Mouse (Mus musculus): ENCODE data around the gene Usp20. TPM values are rescaled to one million over a fixed set of nuclear protein-coding genes. Genes with fewer than 3 reads are reported as not detected.

Gene Usp20
- polyA plus RNA-seq, 1 experiment from 2014 or later = 12.4 TPM

DNA sequence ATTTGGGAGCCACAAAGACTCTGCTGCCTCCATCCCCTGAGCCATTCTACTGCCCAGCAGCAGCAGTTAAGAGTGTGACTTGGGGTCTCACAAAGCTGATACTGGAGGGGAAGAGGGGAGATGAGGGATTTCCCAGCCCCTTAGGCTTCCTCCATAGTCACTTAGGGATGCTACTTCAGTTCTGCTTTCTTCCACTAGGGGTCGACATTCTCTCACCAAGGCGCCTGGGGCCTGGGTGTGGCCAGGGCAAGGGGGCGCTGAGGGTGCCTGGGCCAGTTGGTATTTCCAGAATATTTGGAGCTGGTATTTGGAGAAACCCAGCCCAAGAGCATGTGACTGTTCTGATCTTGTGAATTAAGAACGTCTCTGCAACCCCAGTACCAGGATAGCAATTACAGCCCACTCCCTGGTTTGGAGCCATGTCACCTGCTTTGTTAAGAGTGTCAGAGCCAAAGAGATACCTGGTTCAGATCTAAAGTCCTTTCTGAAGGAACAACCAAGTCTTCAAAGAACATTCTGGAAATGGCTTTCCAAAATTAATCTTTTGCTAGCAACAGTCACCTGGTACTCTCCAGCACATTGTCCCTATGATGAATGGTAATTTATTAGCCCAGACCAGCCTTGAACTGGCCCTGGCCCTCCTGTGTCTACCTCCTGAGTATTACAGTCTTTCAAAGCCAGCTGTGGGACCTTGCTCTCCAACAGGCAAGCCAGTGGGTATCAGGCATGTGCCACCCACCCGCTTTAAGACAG, 42.7 kb downstream of the Usp20 start:
- H3K4me3 ChIP-seq (ENCODE audit: low read depth, low read length) = no peak overlapping the region
- no peak overlapping the region for H3K9ac ChIP-seq
- no peak overlapping the region for H3K27ac ChIP-seq (ENCODE audit: low read depth)
- TF ChIP-seq CTCF (IDR thresholded peaks at IDR 0.05; ENCODE audit: low read depth) = peak; percentile 97
- H3K36me3 ChIP-seq (ENCODE audit: insufficient read depth) = peaks cover 12% of the 10 kb centered on the region; the same call in 1 of the 2 replicates
- 25% methylated on average over 5 of the region's 5 CpGs for WGBS
- H3K4me1 ChIP-seq (ENCODE audit: insufficient read depth) = no peaks in the 10 kb centered on the region
- no peak overlapping the region for H3K4me2 ChIP-seq
- ATAC-seq (ENCODE audit: insufficient read depth) = peak; percentile 28; the same call in 1 of the 2 replicates
- H3K27me3 ChIP-seq (ENCODE audit: insufficient read depth, low read length) = no peaks in the 10 kb centered on the region
- H3K9me3 ChIP-seq (ENCODE audit: low read depth, low read length) = no peaks in the 10 kb centered on the region
- peak; percentile 87 for DNase-seq

DNA sequence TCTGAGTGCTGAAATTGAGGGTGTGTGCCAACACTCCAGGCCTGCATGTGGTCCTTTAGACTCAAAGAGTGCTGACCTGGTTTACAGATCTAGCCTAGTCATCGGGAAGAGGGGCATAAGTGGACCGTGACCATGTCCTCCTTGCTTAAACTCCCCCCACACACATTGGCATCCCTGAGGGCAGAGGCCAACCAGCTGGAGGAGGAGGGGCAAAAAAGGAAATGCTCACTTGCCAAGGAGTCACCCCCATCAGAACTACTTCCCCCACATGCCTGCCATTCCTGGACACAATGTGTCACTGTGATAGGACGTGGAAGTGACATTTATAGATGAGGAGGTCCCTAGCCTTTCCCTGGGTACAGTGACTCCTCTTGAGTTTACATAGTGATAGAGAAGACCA, 43.4 kb downstream of the Usp20 start:
- Histone ChIP-seq H3K36me3 (ENCODE audit: insufficient read depth) (peaks cover 18% of the 10 kb centered on the region), H3K9ac (no peak overlapping the region), H3K27ac (ENCODE audit: low read depth) (no peak overlapping the region), H3K9me3 (ENCODE audit: low read depth, low read length) (no peaks in the 10 kb centered on the region), H3K4me1 (ENCODE audit: insufficient read depth) (no peaks in the 10 kb centered on the region), H3K4me3 (ENCODE audit: low read depth, low read length) (no peak overlapping the region), H3K4me2 (no peak overlapping the region), H3K27me3 (ENCODE audit: insufficient read depth, low read length) (no peaks in the 10 kb centered on the region)
- no peak for DNase-seq
- no peak for TF ChIP-seq CTCF (IDR thresholded peaks at IDR 0.05; ENCODE audit: low read depth)
- WGBS = 68% methylated on average over 3 of the region's 3 CpGs
- no peak; the same call in 1 of the 2 replicates for ATAC-seq (ENCODE audit: insufficient read depth)

DNA sequence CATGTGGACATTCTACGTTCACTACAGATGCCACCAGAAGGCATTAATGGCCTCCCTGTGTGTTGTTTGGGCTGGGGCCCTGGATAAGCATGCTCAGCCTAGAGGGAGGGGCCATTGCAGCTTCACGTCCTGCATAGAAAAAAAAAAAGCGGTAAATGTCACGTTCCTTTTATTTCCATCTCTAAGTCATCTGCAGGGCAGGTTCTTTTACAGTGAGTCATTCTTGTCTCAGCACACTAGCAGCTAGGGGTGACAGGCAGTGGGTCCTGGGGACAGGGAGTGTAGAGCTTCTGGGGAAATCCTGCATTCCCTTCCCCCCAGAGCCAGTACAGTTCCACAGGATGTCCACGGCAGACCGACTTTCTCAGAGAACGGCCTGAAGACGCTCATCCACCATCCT, 44.6 kb downstream of the Usp20 start:
- Histone ChIP-seq H3K4me1 (ENCODE audit: insufficient read depth) (no peaks in the 10 kb centered on the region), H3K4me3 (ENCODE audit: low read depth, low read length) (no peak overlapping the region), H3K9me3 (ENCODE audit: low read depth, low read length) (no peaks in the 10 kb centered on the region), H3K9ac (no peak overlapping the region), H3K4me2 (no peak overlapping the region), H3K27ac (ENCODE audit: low read depth) (no peak overlapping the region), H3K27me3 (ENCODE audit: insufficient read depth, low read length) (no peaks in the 10 kb centered on the region), H3K36me3 (ENCODE audit: insufficient read depth) (peaks cover 29% of the 10 kb centered on the region)
- DNase-seq (no peak), ATAC-seq (ENCODE audit: insufficient read depth) (no peak)
- TF ChIP-seq CTCF (IDR thresholded peaks at IDR 0.05; ENCODE audit: low read depth) = no peak
- WGBS = 59% methylated on average over 8 of the region's 8 CpGs

DNA sequence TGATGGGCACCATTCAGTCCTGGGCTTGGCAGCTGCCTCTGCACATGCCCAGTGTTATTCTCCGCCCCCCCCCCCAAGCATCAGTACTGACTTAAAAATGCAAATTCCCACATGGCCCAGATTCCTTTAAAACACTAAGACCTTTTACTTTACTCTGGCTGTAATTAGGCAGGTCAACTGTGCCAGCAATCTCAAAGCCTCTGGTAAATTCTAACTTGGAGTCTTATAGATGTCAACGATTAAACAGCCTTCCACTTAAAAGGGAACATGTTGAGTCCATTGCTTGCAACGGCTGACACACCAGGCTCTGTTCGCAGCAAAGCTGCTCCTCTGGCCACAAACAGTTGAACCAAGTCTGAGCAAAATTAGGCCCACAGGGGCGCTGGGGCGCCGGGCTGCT, 49.9 kb downstream of the Usp20 start:
- no peaks in the 10 kb centered on the region for H3K9me3 ChIP-seq (ENCODE audit: low read depth, low read length)
- no peak overlapping the region for H3K4me3 ChIP-seq (ENCODE audit: low read depth, low read length)
- no peak for TF ChIP-seq CTCF (IDR thresholded peaks at IDR 0.05; ENCODE audit: low read depth)
- H3K4me1 ChIP-seq (ENCODE audit: insufficient read depth) = no peaks in the 10 kb centered on the region
- no peak for DNase-seq
- no peaks in the 10 kb centered on the region for H3K27me3 ChIP-seq (ENCODE audit: insufficient read depth, low read length)
- 89% methylated on average over 7 of the region's 7 CpGs for WGBS
- no peak for ATAC-seq (ENCODE audit: insufficient read depth)
- H3K9ac ChIP-seq = no peak overlapping the region
- peaks cover 67% of the 10 kb centered on the region for H3K36me3 ChIP-seq (ENCODE audit: insufficient read depth)
- H3K4me2 ChIP-seq = no peak overlapping the region
- H3K27ac ChIP-seq (ENCODE audit: low read depth) = no peak overlapping the region

DNA sequence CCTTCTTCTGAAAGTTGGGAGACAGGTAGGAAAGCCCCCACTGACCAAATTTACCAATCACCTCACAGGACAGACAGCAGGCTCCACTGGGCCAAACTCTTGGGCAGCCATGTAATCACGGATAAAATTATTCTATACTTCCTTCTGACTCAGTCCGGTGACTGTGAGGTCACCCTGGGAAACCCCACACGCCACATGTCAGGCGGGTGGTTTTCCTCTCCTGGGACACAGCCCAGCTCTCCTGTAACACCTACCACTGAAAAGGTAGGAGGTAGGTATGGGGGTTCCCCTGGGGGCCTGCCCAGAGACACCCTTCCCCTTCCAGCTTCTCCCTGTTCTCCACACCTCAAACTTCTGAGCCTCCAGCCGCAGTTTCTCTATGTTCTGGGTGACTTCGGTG, 54.7 kb downstream of the Usp20 start:
- whole genome bisulfite sequencing = 95% methylated on average over 6 of the region's 6 CpGs

DNA sequence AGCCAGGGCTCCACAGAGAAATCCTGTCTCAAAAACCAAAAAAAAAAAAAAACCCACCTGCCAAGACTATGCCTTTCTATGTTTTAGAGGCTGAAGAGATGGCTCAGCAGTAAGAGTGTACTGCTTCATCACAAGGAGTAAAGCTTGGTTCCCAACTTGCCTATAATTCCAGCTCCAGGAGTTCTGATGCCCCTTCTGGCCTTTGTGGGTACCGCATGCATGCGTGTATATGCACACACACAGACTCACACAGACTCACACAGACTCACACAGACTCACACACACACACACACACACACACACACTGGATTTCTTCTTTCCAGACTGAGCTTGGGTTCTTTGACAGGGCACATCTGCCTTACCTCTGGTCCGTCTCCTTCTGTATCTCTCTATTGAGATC, 58.0 kb downstream of the Usp20 start:
- Histone ChIP-seq H3K4me1 (ENCODE audit: insufficient read depth) (no peaks in the 10 kb centered on the region), H3K36me3 (ENCODE audit: insufficient read depth) (peaks cover 36% of the 10 kb centered on the region), H3K4me3 (ENCODE audit: low read depth, low read length) (no peak overlapping the region), H3K4me2 (no peak overlapping the region), H3K9ac (no peak overlapping the region), H3K27me3 (ENCODE audit: insufficient read depth, low read length) (no peaks in the 10 kb centered on the region), H3K27ac (ENCODE audit: low read depth) (no peak overlapping the region), H3K9me3 (ENCODE audit: low read depth, low read length) (no peaks in the 10 kb centered on the region)
- WGBS = 99% methylated on average over 3 of the region's 3 CpGs
- DNase-seq = no peak
- TF ChIP-seq CTCF (IDR thresholded peaks at IDR 0.05; ENCODE audit: low read depth) = no peak
- ATAC-seq (ENCODE audit: insufficient read depth) = no peak

More for the DNA sequence above, 54.7 kb downstream of the Usp20 start:
- no peak overlapping the region for H3K4me3 ChIP-seq (ENCODE audit: low read depth, low read length)
- DNase-seq = no peak
- H3K27ac ChIP-seq (ENCODE audit: low read depth) = no peak overlapping the region
- no peak for TF ChIP-seq CTCF (IDR thresholded peaks at IDR 0.05; ENCODE audit: low read depth)
- no peak overlapping the region for H3K4me2 ChIP-seq
- ATAC-seq (ENCODE audit: insufficient read depth) = no peak
- H3K9me3 ChIP-seq (ENCODE audit: low read depth, low read length) = no peaks in the 10 kb centered on the region
- H3K9ac ChIP-seq = no peak overlapping the region
- peaks cover 53% of the 10 kb centered on the region for H3K36me3 ChIP-seq (ENCODE audit: insufficient read depth)
- H3K27me3 ChIP-seq (ENCODE audit: insufficient read depth, low read length) = no peaks in the 10 kb centered on the region
- H3K4me1 ChIP-seq (ENCODE audit: insufficient read depth) = no peaks in the 10 kb centered on the region

DNA sequence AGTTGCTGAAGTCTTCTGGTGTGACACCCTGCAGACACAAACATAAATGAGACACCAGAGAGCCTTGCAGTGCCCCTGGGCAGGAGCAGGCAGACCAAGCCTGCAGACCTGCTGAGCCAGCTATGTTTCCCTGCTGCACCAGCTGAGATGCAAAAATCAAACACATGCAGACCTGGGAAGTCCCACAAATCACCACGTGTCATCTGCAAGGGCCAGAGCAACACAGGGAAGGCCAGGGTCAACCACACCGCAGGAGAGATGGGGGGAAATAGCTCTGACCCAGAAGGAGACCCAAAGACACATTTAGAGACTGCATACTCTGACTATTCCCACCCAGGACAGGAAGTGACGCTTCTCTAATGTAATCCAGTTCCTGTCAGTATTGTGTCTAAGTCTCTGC, 58.4 kb downstream of the Usp20 start:
- no peaks in the 10 kb centered on the region for H3K27me3 ChIP-seq (ENCODE audit: insufficient read depth, low read length)
- peaks cover 34% of the 10 kb centered on the region for H3K36me3 ChIP-seq (ENCODE audit: insufficient read depth)
- no peaks in the 10 kb centered on the region for H3K4me1 ChIP-seq (ENCODE audit: insufficient read depth)

More for the DNA sequence above, 58.4 kb downstream of the Usp20 start:
- 90% methylated on average over 3 of the region's 3 CpGs for WGBS
- no peak for TF ChIP-seq CTCF (IDR thresholded peaks at IDR 0.05; ENCODE audit: low read depth)
- Histone ChIP-seq H3K4me3 (ENCODE audit: low read depth, low read length) (no peak overlapping the region), H3K9me3 (ENCODE audit: low read depth, low read length) (no peaks in the 10 kb centered on the region), H3K4me2 (no peak overlapping the region), H3K9ac (no peak overlapping the region), H3K27ac (ENCODE audit: low read depth) (no peak overlapping the region)
- ATAC-seq (ENCODE audit: insufficient read depth) = no peak
- DNase-seq = no peak

Data from lung, embryonic 14.5 days (tissue).